Mouse (Mus musculus) liver, embryonic 18 days (tissue): ENCODE data around the gene Epha1. TPM values are rescaled to one million over a fixed set of nuclear protein-coding genes. Genes with fewer than 3 reads are reported as not detected.

Source experiments
- polyA plus RNA-seq: library from polyadenylated mRNA; depleted of rRNA; stranded (reverse); fragments of >200 nt; gene quantifications from 2 replicates; pipeline ENCODE4 v1.2.3, GENCODE M21; 2012; rRNA removed

Epha1 gene
- 15.6 and 17.5 TPM in 2 replicates for polyA plus RNA-seq

DNA sequence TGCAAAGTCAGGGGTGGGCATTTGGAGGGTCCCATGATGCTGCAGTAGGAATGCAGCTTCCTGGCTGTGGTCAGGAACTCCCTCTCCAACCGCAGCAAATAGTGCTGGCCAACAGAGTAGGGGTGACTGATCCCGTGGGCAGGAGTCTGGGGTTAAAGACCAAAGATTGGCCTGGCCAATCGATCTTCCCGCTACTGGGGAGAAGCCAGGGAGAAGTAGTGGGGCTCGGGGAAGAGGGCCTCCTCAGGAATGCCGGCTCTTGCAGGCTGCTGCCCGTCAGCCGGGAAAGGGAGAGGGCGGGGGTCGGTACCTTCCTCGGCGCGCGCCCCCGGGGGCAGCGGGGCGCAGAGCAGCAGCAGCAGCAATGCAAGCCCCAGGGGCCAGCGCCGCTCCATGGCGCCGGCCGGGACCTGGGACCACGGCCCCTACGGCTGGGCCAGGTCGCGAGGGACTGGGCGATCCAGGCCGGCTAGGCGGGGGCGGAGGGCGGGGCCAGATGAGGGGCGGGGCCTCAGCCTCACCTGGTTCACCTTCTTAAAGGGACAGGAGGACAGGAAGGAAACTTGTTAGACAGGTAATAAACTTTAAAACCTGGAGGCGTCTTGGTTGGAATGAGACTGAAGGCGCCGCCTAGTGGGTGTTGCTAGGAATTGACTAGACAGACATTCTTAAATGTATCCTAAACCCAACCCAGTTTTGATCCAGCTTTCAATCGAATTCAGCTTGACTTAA is at the start of gene Epha1:
Gene Epha1 (minus strand): TSS at position 453 of the 732 bp plus-strand sequence.

DNA sequence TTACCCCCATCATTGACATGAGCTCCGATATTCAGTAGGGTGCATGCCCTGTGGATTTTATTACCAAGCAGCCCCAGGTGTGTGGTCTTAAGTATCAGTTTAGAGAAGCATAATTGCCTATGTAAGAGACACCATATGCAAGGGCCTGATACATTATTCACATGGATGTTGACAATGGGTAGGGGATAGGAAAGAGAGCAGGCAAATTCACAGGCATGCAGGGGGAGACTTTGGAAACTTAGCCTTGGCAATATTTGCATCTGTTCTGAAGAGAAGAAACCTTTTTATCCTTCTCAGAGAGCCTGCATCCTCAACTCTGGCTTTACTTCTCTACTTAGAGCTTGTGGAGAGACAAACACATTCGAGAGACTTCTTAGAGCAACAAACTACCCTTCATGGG is 32.1 kb upstream of the Epha1 start, which contains the start of gene Tas2r135:
Gene Tas2r135 (plus strand): TSS at position 301 of the 400 bp plus-strand sequence.

DNA sequence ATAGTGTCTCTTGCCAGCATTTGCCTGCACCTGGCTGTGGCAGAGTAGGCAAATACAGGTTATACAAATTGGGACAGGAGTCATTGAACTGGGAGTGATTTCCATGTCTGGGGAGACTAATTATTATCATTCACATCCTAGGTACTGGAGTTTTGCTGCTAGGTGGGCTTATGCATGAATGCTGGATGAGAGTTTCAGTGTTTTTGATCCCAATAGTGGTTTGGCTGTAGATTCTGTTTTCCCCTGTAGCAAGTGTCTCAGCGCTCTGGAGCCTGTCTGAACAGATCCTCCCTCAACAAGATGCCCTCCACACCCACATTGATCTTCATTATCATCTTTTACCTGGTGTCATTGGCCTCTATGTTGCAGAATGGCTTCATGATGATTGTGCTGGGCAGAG is 26.9 kb upstream of the Epha1 start, which contains the start of gene Tas2r143:
Gene Tas2r143 (plus strand): TSS at position 301 of the 400 bp plus-strand sequence.

DNA sequence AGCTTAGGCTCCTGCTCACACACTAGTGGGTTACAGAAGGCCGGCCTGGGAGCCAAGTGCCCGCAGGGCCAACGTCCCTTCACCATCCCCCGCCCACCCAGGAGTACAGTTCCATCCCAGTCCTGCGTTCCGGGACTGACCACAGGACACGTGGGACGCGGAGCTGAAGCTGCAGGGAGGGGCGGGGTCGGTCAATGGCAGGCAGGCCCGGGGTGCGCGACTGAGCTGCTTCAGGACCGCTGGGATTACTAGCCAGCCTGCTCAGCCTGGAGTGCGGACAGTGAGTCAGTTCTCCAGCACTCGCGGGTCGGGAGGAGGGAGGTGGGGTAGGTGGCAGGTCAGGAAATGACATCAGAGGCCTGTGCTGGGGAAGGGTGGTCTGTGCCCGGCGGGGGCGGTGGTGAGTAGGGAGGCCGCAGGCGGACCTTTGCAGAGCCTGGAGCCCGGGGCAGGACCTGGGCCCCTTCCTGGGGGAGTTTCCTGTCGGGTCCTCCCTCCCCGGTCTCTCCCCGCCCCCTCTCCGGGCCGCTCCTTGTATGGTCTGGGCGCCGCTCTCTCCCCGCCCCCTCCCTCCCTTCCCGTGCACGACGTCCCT is 23.5 kb downstream of the Epha1 start, which contains the start of gene Zyx:
Gene Zyx (plus strand): TSS at position 205 of the 595 bp plus-strand sequence.

DNA sequence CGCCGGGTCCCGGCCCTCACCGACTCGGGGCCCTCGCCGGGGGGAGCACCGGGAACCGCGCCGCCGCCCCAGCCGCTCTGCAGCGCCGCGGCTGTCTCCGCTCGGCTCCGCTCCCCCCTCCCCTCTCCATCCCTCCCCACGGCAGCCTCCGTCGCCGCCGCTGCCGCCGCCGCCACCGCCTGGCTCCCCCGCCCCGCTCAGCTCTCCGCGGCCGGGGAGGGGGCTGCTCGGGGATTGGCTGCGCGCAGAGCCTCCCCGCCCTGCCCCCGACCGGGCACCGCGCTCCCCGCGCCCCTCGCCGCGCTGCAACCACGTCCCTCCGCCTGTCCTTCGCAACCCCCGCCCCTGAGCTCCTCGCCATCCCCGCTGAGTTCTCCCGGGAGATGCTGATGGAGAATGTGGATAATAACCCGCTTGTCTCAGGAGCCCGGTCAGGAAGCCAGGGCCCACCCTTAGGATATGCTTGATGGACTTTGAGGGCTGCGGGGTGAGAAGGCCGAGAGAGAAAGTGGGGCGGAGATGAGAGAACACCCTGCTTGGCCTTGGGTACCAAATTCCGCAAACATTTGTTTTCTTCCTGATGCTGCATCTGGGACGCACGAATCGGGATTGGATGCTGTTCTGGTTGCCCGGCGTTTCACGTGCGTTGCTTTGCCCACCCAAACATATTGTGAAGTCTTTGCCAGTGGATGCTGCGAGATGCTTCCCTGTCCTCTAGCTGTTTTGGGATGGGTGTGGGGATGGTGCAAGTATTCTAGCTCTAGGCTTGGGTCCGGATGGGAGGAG is 48.4 kb downstream of the Epha1 start, which contains the start of gene Fam131b:
Gene Fam131b (minus strand): TSS at position 162 of the 786 bp plus-strand sequence.

Other genes with a start within 250 kb of the Epha1 start
- gene Tas2r139, start 232.3 kb downstream of the Epha1 start, polyA plus RNA-seq = not detected in 2 replicates
- gene Tas2r144, start 157.9 kb downstream of the Epha1 start, polyA plus RNA-seq = not detected in 2 replicates
- 11.0 and 14.4 TPM in 2 replicates for gene Gstk1, start 127.3 kb downstream of the Epha1 start, polyA plus RNA-seq
- gene Tmem139, start 111.3 kb downstream of the Epha1 start, polyA plus RNA-seq = 0.26 and 0.29 TPM in 2 replicates
- gene Casp2, start 108.3 kb downstream of the Epha1 start, polyA plus RNA-seq = 17.4 and 18.2 TPM in 2 replicates
- gene Clcn1, start 86.6 kb downstream of the Epha1 start, polyA plus RNA-seq = 0.11 and 0.14 TPM in 2 replicates
- 0.03 and 0.05 TPM in 2 replicates for gene Fam131b, start 48.6 kb downstream of the Epha1 start, polyA plus RNA-seq
- gene Zyx, start 23.6 kb downstream of the Epha1 start, polyA plus RNA-seq = 37.7 and 44.0 TPM in 2 replicates
- gene Tas2r143, start 27.0 kb upstream of the Epha1 start, polyA plus RNA-seq = 0.04 TPM in 1 of 2 replicates, not detected in the other
- 0.03 and 0.04 TPM in 2 replicates for gene Tas2r135, start 32.2 kb upstream of the Epha1 start, polyA plus RNA-seq
- gene Tas2r126, start 61.3 kb upstream of the Epha1 start, polyA plus RNA-seq = 0.04 TPM in 1 of 2 replicates, not detected in the other
- gene Olfr458, start 91.9 kb upstream of the Epha1 start, polyA plus RNA-seq = not detected in 2 replicates
- gene Olfr457, start 103.1 kb upstream of the Epha1 start, polyA plus RNA-seq = not detected in 2 replicates
- gene Olfr456, start 113.9 kb upstream of the Epha1 start, polyA plus RNA-seq = not detected in 2 replicates
- gene Olfr455, start 174.3 kb upstream of the Epha1 start, polyA plus RNA-seq = not detected in 2 replicates
- not detected in 2 replicates for gene Tcaf3, start 224.4 kb upstream of the Epha1 start, polyA plus RNA-seq